Mouse (Mus musculus) right cerebral cortex, postnatal 36 days (tissue): Measurements from ENCODE around the gene Cenpf.
A peak's percentile ranks its signal among the peaks of the same experiment; 100 is the strongest.

Experiments used
- DNase-seq, 2 experiments: peaks; one replicate each; pipeline ENCODE4 v3.0.0; 2022; ENCODE audit warnings: low spot score in 2 of 2, mixed read lengths in 1 of 2

Cenpf gene

GRCm38 (mm10) chr1:189630026-189630425 lies 57.9 kb downstream of the Cenpf start:
- no peak for DNase-seq

GRCm38 (mm10) chr1:189627976-189628768 lies 59.7 kb downstream of the Cenpf start:
- no peak for DNase-seq

GRCm38 (mm10) chr1:189624756-189625155 lies 63.1 kb downstream of the Cenpf start:
- DNase-seq = no peak

GRCm38 (mm10) chr1:189618970-189619740 lies 68.7 kb downstream of the Cenpf start:
- DNase-seq = no peak

GRCm38 (mm10) chr1:189617381-189617780 lies 70.5 kb downstream of the Cenpf start:
- DNase-seq = no peak

GRCm38 (mm10) chr1:189615246-189615645 lies 72.6 kb downstream of the Cenpf start:
- peak in 1 of 2 experiments; percentile 11 for DNase-seq

GRCm38 (mm10) chr1:189613076-189613475 lies 74.8 kb downstream of the Cenpf start:
- no peak for DNase-seq

GRCm38 (mm10) chr1:189611775-189612174 lies 76.1 kb downstream of the Cenpf start:
- DNase-seq = no peak

- DNase-seq = no peak
Observed at GRCm38 (mm10) chr1:189608640-189609039, 79.2 kb downstream of the Cenpf start.

GRCm38 (mm10) chr1:189608039-189608438 lies 79.8 kb downstream of the Cenpf start:
- DNase-seq = no peak

- no peak for DNase-seq
Observed at GRCm38 (mm10) chr1:189605598-189606126, 82.2 kb downstream of the Cenpf start.

GRCm38 (mm10) chr1:189597096-189597495 lies 90.8 kb downstream of the Cenpf start:
- DNase-seq = no peak
